Comparison of ENCODE assay signal across 8 mouse cellular contexts in genomic region chr2:49451637-49452211, GRCm38 (mm10). TPM values are rescaled to one million over a fixed set of nuclear protein-coding genes. Genes with fewer than 3 reads are reported as not detected.
DNase-seq lines count a peak whose midpoint lies in the region; ATAC-seq lines count a peak whose summit lies in the region.

No protein-coding gene starts in this region.

- H3K27me3 ChIP-seq in hindbrain, embryonic 11.5 days (ENCODE audit: control insufficient read depth, insufficient read depth, low read length), result no peaks in the 10 kb centered on the region

- peak overlapping the region; percentile 91 for H3K4me3 ChIP-seq in hindbrain, embryonic 11.5 days (ENCODE audit: low read depth, low read length)

- H3K9ac ChIP-seq in hindbrain, embryonic 11.5 days (ENCODE audit: low read depth, low read length), result peak overlapping the region; percentile 98

- ATAC-seq in hindbrain, embryonic 11.5 days (ENCODE audit: low FRiP score), result peak; percentile 86

- WGBS in hindbrain, embryonic 11.5 days, result 0% methylated on average over 37 of the region's 64 CpGs

- DNase-seq in NIH3T3 (ENCODE audit: low read depth), result peak; percentile 97
- peak; percentile 94 for DNase-seq in cerebellum, adult 9-11 months
- peak; percentile 84 to 95 for DNase-seq in frontal cortex, adult 2 months (ENCODE audit: extremely low spot score in 1 of 2, low spot score in 1 of 2)
- DNase-seq in hindbrain, embryonic 11.5 days (ENCODE audit: low spot score), result peak; percentile 96
- peak; percentile 96 to 98 for DNase-seq in layer of hippocampus, postnatal 10 days (ENCODE audit: low spot score in 2 of 2)
- peak; percentile 94 for DNase-seq in lung, postnatal 10 days
- DNase-seq in retina, embryonic 14.5 days (ENCODE audit: low spot score), result peak; percentile 96
- peak; percentile 95 for DNase-seq in thymus, postnatal 4 days

- H3K4me1 ChIP-seq in hindbrain, embryonic 11.5 days (replicated peaks; ENCODE audit: control insufficient read depth, insufficient read depth, low read length), result no peaks in the 10 kb centered on the region; the same call in 1 of the 2 replicates

- H3K4me2 ChIP-seq in hindbrain, embryonic 11.5 days (replicated peaks; ENCODE audit: low read depth, low read length), result peak overlapping the region; percentile 66

- H3K9me3 ChIP-seq in hindbrain, embryonic 11.5 days (ENCODE audit: control insufficient read depth, low read length), result no peaks in the 10 kb centered on the region

- no peaks in the 10 kb centered on the region for H3K36me3 ChIP-seq in hindbrain, embryonic 11.5 days (ENCODE audit: control insufficient read depth, insufficient read depth, low read length)

- peak overlapping the region; percentile 100 for H3K27ac ChIP-seq in hindbrain, embryonic 11.5 days (ENCODE audit: low read depth, low read length)

RNA-seq across cellular contexts. Expression of gene Epc2, which starts 0.4 kb away (rescaled TPM):
- polyA plus RNA-seq in frontal cortex, adult 2 months (2012; rRNA removed), result 20.5 and 24.5 TPM in 2 replicates
- polyA plus RNA-seq in hindbrain, embryonic 11.5 days (2014; fragmentation: Nextera tagmentation; extraction: Ambion mirVana), result 16.6 and 17.0 TPM in 2 replicates
- total RNA-seq in layer of hippocampus, postnatal 10 days (2021), result 10 to 100 TPM; 45.7 to 47.3 TPM

Comparison
In these comparisons a context has a peak if more than half of its experiments do, and no peak if none do; other contexts are left out.
1. Peak in every context shown above with its lines: DNase-seq, ATAC-seq, H3K4me3 ChIP-seq and H3K27ac ChIP-seq.